Mouse (Mus musculus) liver, embryonic 18 days (tissue): Measurements from ENCODE around the gene Gm5150. TPM values are rescaled to one million over a fixed set of nuclear protein-coding genes. Genes with fewer than 3 reads are reported as not detected.

Source experiments
- polyA plus RNA-seq: library from polyadenylated mRNA; depleted of rRNA; stranded (reverse); fragments of >200 nt; gene quantifications from 2 replicates; pipeline ENCODE4 v1.2.3, GENCODE M21; 2012; rRNA removed

Gm5150 gene
- 0.50 and 0.89 TPM in 2 replicates for polyA plus RNA-seq

GRCm38 (mm10) chr3:16006215-16006614 is at the start of gene Gm5150:
Gene Gm5150, minus strand, starts transcription at chr3:16006437.

Other genes with a start within 250 kb of the Gm5150 start
- gene Sirpb1c, start 157.9 kb downstream of the Gm5150 start, polyA plus RNA-seq, result 0.12 and 0.26 TPM in 2 replicates